Mouse (Mus musculus): ENCODE measurements around the gene Gm14226. TPM values are rescaled to one million over a fixed set of nuclear protein-coding genes. Genes with fewer than 3 reads are reported as not detected.
A peak's percentile ranks its signal among the peaks of the same experiment; 100 is the strongest.
"Not testable (repeated sequence)": the region's sequence is repeated elsewhere in the genome, so short reads cannot be mapped to it uniquely, and the experiment has no call there.

The Gm14226 gene
- total RNA-seq, 1 experiment from 2014 or later, result not detected

DNA sequence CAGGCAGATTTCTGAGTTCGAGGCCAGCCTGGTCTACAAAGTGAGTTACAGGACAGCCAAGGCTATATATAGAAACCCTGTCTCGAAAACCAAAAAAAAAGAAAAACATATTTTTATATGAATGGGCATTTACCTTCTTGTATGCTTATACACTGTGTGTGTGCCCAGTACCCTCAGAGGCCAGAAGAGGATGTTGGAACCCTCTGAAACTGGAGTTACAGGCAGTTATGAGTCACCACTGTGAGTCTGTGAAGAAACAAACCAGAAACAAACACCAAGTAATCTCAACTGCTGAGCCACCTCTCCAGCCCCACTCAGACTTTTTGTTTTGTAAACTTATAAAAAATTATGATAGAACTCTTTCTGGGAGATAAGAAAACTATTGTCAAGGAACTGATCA, 28.7 kb downstream of the Gm14226 start:
- no peak for ATAC-seq (replicated peaks; ENCODE audit: low read depth, poor library complexity, severe bottlenecking)

DNA sequence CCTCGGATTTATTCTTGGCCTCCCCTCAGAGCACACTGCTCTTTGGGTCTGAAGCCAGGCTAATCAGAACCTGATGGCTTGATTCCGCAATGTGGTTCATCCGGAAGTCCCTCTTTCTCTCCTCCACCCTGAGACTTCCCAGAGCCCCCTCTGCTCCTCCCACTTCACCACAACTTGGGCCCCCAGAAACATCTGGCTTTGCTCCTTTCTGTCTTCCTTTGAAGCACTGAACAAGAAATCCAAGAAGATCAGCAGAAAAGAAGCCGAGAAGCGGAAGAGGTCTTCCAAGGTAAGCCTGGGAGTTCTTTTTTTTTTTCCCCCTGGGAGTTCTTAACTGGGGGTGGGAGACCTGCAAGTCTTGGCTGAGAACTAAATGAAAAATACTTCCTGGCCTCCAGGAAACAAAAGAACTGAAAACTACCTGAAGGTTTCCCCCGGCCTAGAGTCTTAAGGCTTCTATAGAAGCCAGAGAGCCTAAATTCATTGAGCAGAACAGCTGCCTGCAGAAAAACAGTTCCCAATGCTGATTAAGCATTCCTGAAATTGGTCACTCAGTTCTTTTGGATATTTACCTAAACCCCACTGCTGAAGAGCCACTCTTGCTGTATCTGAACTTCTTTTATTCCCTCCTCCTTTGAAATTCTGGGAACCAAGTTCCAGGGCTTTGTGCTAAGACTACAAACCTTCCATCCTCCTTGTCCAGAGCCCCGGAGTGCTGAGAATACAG, 29.5 kb downstream of the Gm14226 start:
- ATAC-seq (replicated peaks; ENCODE audit: low read depth, poor library complexity, severe bottlenecking), result no peak

DNA sequence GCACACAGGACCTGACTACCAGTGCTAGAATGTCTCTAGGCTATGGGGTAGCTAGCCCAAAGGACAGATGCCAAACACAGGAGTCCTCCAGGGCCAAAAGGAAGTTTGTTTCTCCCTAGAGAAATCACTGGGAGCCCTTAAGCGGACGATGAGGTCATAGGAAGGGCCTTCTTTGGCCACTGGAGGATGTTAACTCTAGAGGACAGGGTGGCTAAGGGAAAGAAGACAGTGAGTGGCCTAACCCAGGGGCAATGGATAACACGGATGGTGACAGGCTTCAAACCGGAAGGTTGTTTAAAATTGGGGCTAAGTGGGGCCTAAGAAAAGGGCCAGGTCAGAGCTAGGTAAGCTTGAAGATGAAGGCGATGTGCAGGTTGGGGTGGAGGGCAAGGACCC, 32.0 kb downstream of the Gm14226 start:
- ATAC-seq (replicated peaks; ENCODE audit: low read depth, poor library complexity, severe bottlenecking), result no peak

DNA sequence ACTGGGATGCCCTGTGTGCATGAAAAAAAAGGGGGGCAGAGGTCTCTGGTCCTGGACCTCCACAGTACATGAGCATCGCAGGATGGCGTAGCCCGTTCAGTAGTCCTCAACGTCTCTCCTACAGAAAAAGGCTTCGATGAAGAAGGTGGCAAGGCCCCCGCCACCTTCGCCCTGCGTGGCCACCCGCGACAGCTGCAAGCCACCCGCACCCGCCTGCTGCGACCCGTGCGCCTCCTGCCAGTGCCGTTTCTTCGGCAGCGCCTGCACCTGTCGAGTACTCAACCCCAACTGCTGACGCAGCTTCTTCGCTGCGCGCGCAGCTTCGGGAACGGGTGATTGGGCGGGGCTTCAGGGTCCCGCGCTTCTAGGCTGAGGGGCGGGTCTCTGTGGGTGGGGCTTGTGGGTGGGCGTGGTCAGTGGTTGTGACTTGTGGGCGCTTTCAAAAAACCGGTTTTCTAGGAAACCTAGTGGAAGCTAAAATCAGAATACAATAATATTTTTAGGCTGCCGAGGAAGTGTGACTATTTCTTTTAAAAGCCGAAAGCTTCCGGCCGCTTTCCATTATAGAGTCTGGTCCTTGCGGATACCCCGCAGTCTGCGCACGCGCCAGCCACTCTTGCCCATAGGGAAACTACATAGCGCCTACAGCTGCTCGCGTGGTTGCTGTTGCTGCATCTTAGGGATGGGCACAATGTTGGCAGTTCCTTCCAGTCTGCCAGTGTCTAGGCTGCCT, 32.6 kb downstream of the Gm14226 start:
- peak; percentile 91 for ATAC-seq (replicated peaks; ENCODE audit: low read depth, poor library complexity, severe bottlenecking)

DNA sequence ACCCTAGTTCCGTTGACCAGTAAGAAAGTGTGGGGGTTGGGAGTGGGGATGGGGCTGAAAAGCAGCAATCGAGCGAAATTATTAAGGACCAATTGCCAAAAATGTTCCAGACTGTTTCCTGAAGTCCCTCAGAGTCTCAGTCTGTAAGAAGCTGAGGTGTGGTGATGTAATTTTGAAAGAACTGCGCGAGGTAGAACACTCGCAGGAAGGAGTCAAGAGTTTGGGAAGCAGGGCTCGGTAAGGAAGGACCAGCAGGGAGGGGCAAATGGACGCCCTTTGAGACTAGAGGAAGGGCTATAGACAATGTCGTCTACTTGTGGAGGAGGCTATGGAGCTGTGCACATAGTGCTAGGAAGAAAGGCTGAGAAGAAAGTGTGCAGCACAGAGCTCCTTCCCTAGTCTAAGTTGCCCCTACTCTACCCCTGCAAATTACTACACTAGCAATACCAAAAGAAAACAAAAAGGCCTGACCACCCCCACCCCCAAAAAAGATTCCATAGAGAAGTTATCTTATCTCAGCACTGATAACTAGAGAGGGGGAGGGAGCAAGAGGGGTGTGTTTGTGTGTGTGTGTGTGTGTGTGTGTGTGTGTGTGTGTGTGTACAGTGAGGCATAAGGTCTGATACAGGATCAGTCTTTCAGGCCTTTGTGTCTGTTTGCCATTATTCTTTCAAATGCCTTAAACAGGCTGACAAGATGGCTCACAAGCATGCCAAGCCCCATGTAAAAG, 33.7 kb downstream of the Gm14226 start:
- ATAC-seq (replicated peaks; ENCODE audit: low read depth, poor library complexity, severe bottlenecking), result no peak

DNA sequence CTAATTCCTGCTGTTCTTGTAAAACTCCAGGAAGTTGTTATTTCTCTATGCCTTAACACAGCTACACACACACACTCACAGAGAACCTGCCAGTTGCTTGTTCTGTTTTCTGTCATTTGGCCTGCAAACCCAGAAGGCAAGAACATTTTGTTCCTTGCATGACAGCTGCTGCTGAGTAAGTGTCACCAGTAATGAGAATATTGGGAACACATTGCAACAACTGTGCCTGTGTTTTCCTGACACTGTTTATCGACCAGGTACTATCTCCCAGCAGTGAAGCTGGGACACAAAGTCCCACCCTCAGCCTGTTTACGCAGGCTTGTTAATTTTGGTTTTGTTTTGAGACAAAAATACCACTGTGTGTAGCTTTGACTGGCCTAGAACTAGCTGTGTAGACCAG, 34.6 kb downstream of the Gm14226 start:
- ATAC-seq (replicated peaks; ENCODE audit: low read depth, poor library complexity, severe bottlenecking), result no peak

DNA sequence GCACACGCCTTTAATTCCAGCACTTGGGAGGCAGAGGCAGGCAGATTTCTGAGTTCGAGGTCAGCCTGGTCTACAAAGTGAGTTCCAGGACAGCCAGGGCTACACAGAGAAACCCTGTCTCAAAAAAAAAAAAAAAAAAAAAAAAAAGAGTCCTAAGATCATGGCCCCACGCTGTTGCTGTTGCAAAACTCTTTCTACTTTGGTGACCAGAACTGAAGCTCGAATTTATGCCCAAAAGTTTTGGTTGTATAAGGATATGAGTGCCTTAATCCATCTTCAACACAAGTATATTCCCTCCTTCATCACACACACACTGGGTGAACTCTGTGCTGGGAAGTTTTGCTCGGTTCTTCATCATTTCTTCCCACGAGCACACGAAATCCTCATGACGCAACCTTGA, 35.4 kb downstream of the Gm14226 start:
- ATAC-seq (replicated peaks; ENCODE audit: low read depth, poor library complexity, severe bottlenecking), result not testable (repeated sequence)

DNA sequence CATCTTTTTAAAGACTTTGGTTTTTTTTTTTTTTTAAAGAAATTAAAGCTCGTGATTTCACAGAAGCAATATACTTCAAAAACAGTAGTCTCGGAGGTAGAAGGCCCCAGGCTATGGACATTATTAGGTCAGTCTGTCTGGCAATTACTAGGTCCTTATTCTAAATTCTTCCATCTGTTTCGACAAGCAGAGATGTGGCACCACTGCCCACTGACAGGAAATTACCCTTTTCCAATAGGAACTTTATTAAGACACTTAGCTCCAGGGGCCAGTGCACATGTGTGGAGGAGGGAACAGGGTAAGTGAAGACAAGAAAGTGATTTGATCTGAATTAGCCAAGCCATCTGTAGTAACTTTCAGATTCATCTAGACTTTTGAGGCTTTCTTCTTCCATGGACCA, 36.6 kb downstream of the Gm14226 start:
- ATAC-seq (replicated peaks; ENCODE audit: low read depth, poor library complexity, severe bottlenecking), result no peak

DNA sequence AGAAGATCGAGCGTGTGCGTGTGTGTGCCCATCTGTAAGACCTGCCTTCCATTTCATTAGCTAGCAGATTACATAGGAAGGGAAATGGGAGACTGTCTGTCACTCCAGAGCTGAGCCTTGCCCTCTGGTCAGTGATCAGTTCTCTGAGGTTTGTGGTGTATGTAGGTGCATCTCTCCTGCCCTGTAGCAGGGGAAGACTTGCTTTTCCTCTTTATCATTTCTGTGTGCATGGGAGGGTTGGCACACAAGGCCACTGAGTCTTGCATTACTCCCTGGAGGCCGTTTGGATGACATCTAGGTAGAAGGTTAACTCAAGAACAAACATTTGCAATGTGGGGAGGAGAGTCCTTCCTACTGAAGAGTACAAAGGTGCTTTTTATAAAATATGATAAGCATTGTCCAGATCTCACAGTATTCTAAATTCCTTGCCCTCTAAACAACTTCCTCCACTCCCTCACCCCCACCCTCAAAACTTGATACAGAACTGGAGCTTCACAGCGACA, 38.1 kb downstream of the Gm14226 start:
- ATAC-seq (replicated peaks; ENCODE audit: low read depth, poor library complexity, severe bottlenecking), result no peak

DNA sequence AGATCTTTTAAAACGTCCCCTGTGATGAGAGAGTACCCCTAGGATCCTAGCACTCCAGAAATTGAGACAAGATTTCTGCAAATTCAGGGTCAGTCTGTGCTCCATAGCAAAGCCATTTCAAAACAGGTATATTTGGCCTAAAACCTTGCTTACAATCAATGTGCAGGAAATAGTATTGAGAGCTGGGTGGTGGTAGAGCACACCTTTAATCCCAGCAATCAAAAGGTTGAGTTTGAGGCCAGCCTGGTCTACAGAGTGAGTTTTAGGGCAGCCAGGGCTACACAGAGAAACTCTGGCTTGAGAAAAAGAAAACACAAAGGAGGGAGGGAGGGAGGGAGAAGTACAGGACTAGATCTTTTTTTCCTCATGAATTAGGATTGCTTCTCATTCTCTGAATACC, 39.3 kb downstream of the Gm14226 start:
- ATAC-seq (replicated peaks; ENCODE audit: low read depth, poor library complexity, severe bottlenecking), result no peak

DNA sequence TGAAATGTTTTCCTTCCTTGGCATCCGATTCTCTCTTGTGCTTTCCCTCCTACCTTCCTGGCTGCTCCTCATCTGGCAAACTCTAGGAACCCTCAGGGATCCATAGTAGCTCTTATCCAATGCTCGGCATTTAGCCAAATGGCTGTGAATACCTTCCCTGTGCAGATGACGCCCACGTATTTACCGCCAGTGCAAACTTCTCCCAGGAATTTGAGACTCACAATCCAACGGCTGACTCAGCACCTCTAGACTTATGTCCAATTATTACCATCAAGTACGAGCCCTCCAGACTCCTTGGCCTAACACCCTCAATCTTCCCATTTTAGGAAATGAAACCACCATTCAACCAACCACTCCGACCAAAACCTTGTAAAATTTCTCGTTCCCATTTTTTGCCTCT, 53.0 kb downstream of the Gm14226 start:
- ATAC-seq (replicated peaks; ENCODE audit: low read depth, poor library complexity, severe bottlenecking), result no peak

DNA sequence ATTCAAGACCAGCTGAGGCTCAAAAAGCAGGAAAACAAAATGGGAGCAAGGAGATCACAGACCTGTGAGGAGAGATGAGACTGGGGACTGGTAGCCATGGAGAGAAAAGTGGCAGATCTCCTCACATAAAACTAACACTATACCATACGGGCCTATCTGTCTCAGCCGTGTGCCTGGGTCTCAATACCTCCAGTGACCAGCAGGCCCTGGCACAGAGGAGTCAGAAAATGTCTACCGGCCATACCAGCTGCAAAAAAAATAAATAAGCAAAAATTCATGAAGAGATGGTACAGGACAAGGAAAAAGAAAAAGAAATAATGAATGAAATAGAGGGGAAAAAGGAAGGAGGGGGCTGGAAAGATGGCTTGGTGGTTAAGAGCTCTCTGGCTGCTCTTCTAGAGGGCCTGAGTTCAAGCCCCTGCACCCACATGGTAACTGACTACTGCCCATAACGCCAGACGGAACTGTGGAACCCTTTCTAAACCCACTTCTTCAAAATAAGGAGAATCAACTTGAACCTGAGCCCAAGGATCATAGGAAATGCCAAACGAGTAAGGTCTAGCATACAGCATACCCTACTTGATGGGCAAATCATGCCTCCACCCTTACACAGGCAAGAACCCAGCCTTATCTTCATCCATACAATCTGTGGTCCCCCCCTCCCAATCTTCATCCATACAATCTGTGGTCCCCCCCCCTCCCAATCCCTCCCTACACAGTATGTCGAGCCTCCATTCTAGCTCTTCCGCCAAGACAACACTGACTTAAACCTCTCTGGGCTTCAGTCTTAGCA, 54.5 kb downstream of the Gm14226 start:
- no peak for ATAC-seq (replicated peaks; ENCODE audit: low read depth, poor library complexity, severe bottlenecking)

DNA sequence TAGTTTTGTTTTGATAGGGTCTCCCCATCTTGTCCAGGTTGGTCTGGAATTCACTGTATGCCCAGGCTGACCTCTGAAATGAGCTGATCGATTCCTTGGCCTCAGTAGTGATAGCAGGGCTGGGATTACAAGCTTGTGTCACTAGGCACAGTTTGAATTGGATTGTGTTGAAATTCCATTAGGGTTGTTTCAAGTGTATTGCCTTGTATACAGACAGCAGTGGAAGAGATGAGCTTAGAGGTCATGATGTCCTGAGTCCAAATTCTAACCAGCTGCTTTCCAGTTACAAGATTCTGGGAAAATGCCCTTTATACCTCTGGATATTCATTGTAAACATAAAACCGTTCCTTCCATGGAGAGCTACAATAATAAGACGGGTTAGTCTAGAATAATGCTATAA, 55.3 kb downstream of the Gm14226 start:
- ATAC-seq (replicated peaks; ENCODE audit: low read depth, poor library complexity, severe bottlenecking), result no peak

DNA sequence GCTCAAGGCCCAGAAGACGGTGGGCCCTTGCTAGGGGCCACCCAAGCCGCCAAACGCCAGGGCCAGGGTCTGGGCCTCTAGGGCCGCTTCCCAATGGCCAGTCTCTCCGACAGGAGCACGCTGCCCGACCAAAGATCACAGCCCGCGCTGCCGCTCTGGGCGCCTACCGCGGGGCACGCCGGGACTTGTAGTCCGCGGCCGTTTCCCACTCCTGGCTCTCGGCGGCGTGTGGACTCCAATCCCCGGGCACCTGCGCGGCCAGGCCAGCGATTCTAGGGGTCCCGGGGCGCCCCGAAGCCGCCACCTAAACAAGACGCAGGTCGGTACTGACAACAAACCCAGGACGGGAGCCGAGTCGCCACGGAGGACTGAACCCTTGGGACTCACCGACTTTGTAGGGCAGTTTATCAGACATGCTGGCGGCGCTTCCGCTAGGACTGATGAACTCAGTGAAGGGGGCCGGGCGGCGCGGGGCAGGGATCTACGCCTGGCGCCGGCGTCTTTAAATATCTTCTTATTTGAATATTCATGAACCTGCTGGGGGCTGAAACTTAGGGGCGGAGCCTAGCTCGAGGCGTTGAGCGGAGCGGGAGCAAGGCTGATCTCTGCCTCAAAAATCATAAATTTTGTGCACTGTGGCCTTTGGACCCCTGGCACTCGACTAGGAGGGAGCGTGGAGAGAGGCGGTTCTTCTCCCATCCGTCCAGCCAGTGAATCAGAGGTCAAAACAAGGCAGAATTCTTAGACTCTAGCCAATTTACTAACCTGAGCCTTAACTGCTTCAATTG, 56.1 kb downstream of the Gm14226 start, which contains the start of gene Ahcy:
TSS of gene Ahcy (minus strand) at position 520 of the 788 bp plus-strand sequence.
- peak; percentile 90 for ATAC-seq (replicated peaks; ENCODE audit: low read depth, poor library complexity, severe bottlenecking)

DNA sequence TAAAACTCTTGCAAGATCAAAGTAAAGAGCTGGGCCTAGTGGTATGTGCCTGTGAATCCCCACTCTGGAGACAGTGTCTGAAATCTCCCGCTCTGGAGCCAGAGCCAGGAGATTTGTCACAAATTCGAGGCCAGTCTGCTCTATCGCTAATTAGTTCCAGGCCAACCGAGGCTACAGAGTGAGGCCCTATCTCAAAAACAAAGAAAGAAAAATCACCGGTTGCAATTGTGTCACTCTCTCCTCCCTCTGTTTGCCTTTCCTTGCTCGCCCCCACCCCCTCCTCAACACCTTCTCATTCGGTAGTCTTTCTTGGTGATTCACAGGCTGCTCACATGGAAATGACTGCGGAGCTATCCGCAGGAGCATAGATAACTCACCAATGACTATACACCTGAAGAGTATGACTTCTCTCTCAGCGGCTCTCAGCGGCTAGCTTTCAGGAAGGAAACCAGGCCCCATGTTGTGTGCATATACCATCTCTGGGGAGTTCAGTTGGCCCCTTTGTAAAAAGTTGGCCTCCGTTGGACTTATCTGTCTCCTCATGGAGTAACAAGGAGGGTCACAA, 56.8 kb downstream of the Gm14226 start:
- no peak for ATAC-seq (replicated peaks; ENCODE audit: low read depth, poor library complexity, severe bottlenecking)

DNA sequence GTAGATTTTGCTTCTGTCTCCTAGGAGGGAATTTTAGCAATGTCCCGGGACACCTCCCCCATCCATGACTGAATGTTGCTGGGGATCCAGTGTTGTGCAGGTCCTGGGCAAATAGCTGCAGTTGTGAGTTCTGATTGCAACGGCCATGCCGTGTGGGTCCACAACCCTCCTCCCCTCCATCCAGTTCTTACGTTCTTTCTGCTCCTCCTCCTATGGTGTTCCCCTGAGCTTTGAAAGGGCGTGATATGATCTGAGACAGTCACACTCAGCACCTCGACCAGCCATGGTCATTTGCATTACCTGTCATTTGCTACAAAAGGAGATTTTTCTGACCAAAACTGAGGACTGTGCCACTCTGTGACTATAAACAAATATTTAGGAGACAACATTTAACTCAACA, 57.6 kb downstream of the Gm14226 start:
- ATAC-seq (replicated peaks; ENCODE audit: low read depth, poor library complexity, severe bottlenecking), result no peak
